Mouse (Mus musculus) heart, adult 2 months (tissue): Measurements from ENCODE around the gene Bsg. TPM values are rescaled to one million over a fixed set of nuclear protein-coding genes. Genes with fewer than 3 reads are reported as not detected.
A peak's percentile ranks its signal among the peaks of the same experiment; 100 is the strongest.
"Not testable (repeated sequence)": the region's sequence is repeated elsewhere in the genome, so short reads cannot be mapped to it uniquely, and the experiment has no call there.

Source experiments
- DNase-seq, 2 experiments: peaks; one replicate each; pipeline ENCODE4 v3.0.0; 2021
- H3K27ac ChIP-seq: fragments of 200-600 bp; 2 replicates; pipeline ENCODE4 v1.8.1; 2022
- H3K27me3 ChIP-seq: fragments of 200-500 bp; 2 replicates; pipeline ENCODE4 v1.6.1; 2012; ENCODE audit warnings: mild to moderate bottlenecking, low read length, inconsistent platforms, mixed read lengths; ENCODE audit not compliant: control insufficient read depth, insufficient read depth
- H3K36me3 ChIP-seq: fragments of 200-500 bp; 2 replicates; pipeline ENCODE4 v1.6.1; 2012; ENCODE audit warnings: low read length, inconsistent platforms; ENCODE audit not compliant: control insufficient read depth, insufficient read depth
- H3K4me1 ChIP-seq: fragments of 200-500 bp; 2 replicates; pipeline ENCODE4 v1.6.1; 2011; ENCODE audit warnings: low read length; ENCODE audit not compliant: control insufficient read depth, insufficient read depth
- H3K4me3 ChIP-seq: fragments of 200-600 bp; 2 replicates; pipeline ENCODE4 v1.8.1; 2022
- H3K79me2 ChIP-seq: fragments of 200-500 bp; replicated peaks from 2 replicates; pipeline ENCODE4 v1.6.1; 2012; ENCODE audit warnings: mild to moderate bottlenecking, inconsistent platforms, low read length, moderate library complexity, mixed read lengths; ENCODE audit not compliant: control insufficient read depth, insufficient read depth
- H3K9ac ChIP-seq: fragments of 200-500 bp; 2 replicates; pipeline ENCODE4 v1.6.1; 2012; ENCODE audit warnings: low read depth, mild to moderate bottlenecking, control low read depth, inconsistent platforms, low read length, mixed read lengths
- CTCF ChIP-seq: fragments of 200-600 bp; IDR thresholded peaks from 2 replicates; pipeline ENCODE4 v1.8.1; 2022; ENCODE audit warnings: antibody characterized with exemption, mild to moderate bottlenecking, moderate library complexity
- EP300 ChIP-seq: fragments of 200-500 bp; IDR thresholded peaks from 2 replicates; pipeline ENCODE4 v1.6.1; 2011; ENCODE audit warnings: low read depth, low read length, control low read depth; ENCODE audit not compliant: insufficient read depth
- POLR2A ChIP-seq: fragments of 200-500 bp; IDR thresholded peaks from 2 replicates; pipeline ENCODE4 v1.6.1; 2011; ENCODE audit warnings: mild to moderate bottlenecking, low read depth, low read length, control low read depth; ENCODE audit not compliant: insufficient read depth
- WGBS: fragments of 180-500 bp; shearing (Covaris S2); methylation state at CpG from one replicate; pipeline ENCODE4 v1.1.7; 2018; 5-methylcytosine and 5-hydroxymethylcytosine counted together
- intact Hi-C: fragments of 180-260 bp; cut with DNase I; formaldehyde crosslinking; loops from one replicate; pipeline ENCODE4 v1.15.1; 2025
- polyA plus RNA-seq: library from polyadenylated mRNA; depleted of rRNA; stranded (reverse); fragments of >200 nt; gene quantifications from 2 replicates; pipeline ENCODE4 v1.2.3, GENCODE M21; 2012
- total RNA-seq, 2 experiments: library from RNA; stranded (reverse); gene quantifications; 2 replicates each; pipeline ENCODE4 v1.2.3; 2021

The Bsg gene
- total and polyA plus RNA-seq, 3 experiments: 1,364 to 1,570 (median 1,491) TPM

GRCm38 (mm10) chr10:79697916-79698315, 6.4 kb upstream of the Bsg start:
- H3K27me3 ChIP-seq: no peaks in the 10 kb centered on the region
- H3K9ac ChIP-seq: no peak overlapping the region
- peaks cover 17% of the 10 kb centered on the region for H3K4me1 ChIP-seq
- TF ChIP-seq CTCF (no peak), POLR2A (no peak), EP300 (no peak)
- WGBS: 31% methylated on average over 6 of the region's 6 CpGs
- no peaks in the 10 kb centered on the region for H3K79me2 ChIP-seq
- H3K4me3 ChIP-seq: no peak overlapping the region
- H3K36me3 ChIP-seq: no peaks in the 10 kb centered on the region
- intact Hi-C loops: no loop called here
- no peak for DNase-seq
- H3K27ac ChIP-seq: peak overlapping the region; percentile 85

DNA sequence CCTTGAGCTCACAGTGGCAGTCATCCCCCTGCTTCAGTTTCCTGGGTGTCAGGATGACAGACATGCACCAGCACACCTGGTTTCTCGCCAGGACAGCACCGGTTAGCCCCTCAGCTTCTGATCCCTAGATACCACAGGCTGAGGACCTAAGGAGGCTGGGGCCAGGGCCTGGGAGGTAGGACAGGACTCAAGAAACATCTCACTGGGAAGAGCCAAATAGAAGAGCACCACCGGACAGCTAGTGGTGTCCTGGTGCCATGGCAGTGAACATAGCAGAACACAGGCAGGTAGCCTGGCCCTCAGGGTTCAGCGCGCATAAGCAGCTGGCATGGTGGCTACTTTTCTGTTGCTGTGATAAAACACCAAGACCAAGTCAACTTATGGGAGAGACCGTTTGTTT, 5.8 kb upstream of the Bsg start:
- Histone ChIP-seq H3K27ac (no peak overlapping the region), H3K27me3 (no peaks in the 10 kb centered on the region), H3K4me3 (no peak overlapping the region), H3K9ac (no peak overlapping the region), H3K4me1 (peaks cover 17% of the 10 kb centered on the region), H3K36me3 (no peaks in the 10 kb centered on the region), H3K79me2 (no peaks in the 10 kb centered on the region)
- TF ChIP-seq CTCF (no peak), POLR2A (no peak), EP300 (no peak)
- peak in 1 of 2 experiments; percentile 3 for DNase-seq
- intact Hi-C loops: no loop called here
- WGBS: 89% methylated on average over 6 of the region's 6 CpGs

DNA sequence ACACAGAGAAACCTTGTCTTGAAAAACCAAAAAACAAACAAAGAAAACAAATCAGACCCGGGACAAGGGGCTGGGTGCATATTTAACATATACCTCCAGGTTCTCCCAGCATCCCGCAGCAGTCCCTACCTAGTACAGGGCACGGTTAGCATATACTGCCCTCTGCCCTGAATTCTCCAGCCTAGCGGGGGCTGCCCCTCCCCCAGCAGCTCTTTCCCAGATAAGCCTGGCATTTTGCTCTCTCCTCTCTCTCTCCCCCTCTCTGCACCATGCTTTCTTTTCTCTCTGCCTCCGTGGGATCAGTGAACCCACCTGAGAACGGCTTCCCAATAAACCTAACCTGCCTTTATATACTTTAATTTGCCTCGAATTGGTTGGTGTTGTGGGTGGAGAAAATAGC, 3.6 kb upstream of the Bsg start:
- 34% methylated on average over 7 of the region's 7 CpGs for WGBS
- TF ChIP-seq EP300 (no peak), POLR2A (no peak), CTCF (no peak)
- Histone ChIP-seq H3K79me2 (peaks cover 6% of the 10 kb centered on the region; the same call in 1 of the 2 replicates), H3K4me1 (peaks cover 23% of the 10 kb centered on the region), H3K27me3 (no peaks in the 10 kb centered on the region), H3K27ac (peak overlapping the region; percentile 83), H3K9ac (no peak overlapping the region), H3K36me3 (no peaks in the 10 kb centered on the region), H3K4me3 (no peak overlapping the region)
- DNase-seq: peak in 1 of 2 experiments; percentile 39
- intact Hi-C loops: no loop called here

DNA sequence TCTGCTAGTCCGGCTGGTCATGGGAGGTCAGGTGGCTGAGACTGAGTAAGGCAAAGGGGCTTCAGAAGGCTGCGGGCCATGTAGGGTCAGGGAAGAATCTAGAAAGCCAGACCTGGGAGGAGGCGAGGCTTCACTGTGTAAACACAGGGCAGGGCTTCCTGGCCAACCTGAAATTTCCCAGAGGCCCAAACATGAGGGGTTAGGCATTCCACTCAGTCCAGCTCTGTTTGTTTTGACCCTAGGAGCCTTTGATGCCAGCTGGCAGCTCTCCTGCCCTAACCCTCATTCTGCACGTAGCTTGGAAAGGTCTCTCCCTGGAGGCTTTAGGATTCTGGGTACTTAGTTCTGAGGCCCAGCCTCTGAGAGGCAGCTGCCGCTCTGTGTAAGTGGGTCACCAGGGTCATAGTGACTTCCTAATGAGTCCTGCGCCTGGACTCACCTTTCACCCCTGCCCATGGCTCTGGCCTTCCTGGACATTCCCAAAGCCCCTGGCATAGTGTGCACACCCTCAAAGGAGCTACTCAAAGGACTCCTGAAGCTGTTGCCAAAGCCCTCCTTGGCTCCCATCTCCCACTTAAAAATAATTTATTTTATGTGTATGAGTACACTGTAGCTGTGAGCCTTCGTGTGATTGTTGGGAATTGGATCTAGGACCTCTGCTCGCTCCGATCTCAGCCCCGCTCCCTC, 2.7 kb upstream of the Bsg start:
- 0 out of 2 replicates have a peak, but pooled peaks have one; percentile 4 for TF ChIP-seq POLR2A
- no peak for TF ChIP-seq CTCF
- TF ChIP-seq EP300: peak; percentile 90
- H3K79me2 ChIP-seq: peaks cover 6% of the 10 kb centered on the region; the same call in 1 of the 2 replicates
- DNase-seq: peak; percentile 78 to 86
- 0 out of 2 replicates have a peak overlapping the region, but pooled peaks have one; percentile 10 for H3K9ac ChIP-seq
- H3K4me3 ChIP-seq: no peak overlapping the region
- peaks cover 17% of the 10 kb centered on the region for H3K4me1 ChIP-seq
- H3K36me3 ChIP-seq: no peaks in the 10 kb centered on the region
- WGBS: 31% methylated on average over 10 of the region's 10 CpGs
- intact Hi-C loops: no loop called here
- H3K27ac ChIP-seq: peak overlapping the region; percentile 83
- no peaks in the 10 kb centered on the region for H3K27me3 ChIP-seq

DNA sequence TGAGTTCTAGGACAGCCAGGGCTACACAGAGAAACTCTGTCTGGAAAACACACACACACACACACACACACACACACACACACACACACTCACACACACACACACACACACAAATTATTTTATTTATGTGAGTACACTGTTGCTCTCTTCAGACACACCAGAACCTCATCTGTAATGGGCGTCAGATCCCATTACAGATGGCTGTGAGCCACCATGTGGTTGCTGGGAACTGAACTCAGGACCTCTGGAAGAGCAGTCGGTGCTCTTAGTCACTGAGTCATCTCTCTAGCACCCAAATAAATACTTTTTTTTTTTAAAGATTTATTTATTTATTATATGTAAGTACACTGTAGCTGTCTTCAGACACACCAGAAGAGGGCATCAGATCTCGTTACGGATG, 1.3 kb upstream of the Bsg start:
- WGBS: 82% methylated on average over 4 of the region's 4 CpGs
- H3K4me3 ChIP-seq, H3K27me3 ChIP-seq, H3K27ac ChIP-seq, H3K9ac ChIP-seq, intact Hi-C loops, H3K36me3 ChIP-seq, DNase-seq, H3K79me2 ChIP-seq: not testable (repeated sequence)
- peaks cover 20% of the 10 kb centered on the region for H3K4me1 ChIP-seq

GRCm38 (mm10) chr10:79703541-79703940, 750 bp upstream of the Bsg start:
- peaks cover 8% of the 10 kb centered on the region; the same call in 1 of the 2 replicates for H3K79me2 ChIP-seq
- H3K36me3 ChIP-seq: no peaks in the 10 kb centered on the region; the same call in 1 of the 2 replicates
- intact Hi-C loops: no loop called here
- TF ChIP-seq CTCF (no peak), EP300 (no peak), POLR2A (no peak)
- WGBS: 82% methylated on average over 10 of the region's 10 CpGs
- peak overlapping the region; percentile 99 for H3K27ac ChIP-seq
- no peak overlapping the region for H3K9ac ChIP-seq
- DNase-seq: no peak
- H3K4me1 ChIP-seq: peaks cover 20% of the 10 kb centered on the region
- H3K4me3 ChIP-seq: no peak overlapping the region
- no peaks in the 10 kb centered on the region for H3K27me3 ChIP-seq
